Mouse (Mus musculus) embryonic facial prominence, embryonic 10.5 days (tissue): ENCODE data around the gene Cfap69. TPM values are rescaled to one million over a fixed set of nuclear protein-coding genes. Genes with fewer than 3 reads are reported as not detected.

Source experiments
- DNase-seq: peaks from one replicate; pipeline ENCODE4 v3.0.0-alpha.2; 2017; ENCODE audit warnings: low spot score
- H3K27ac ChIP-seq: fragments of 300-500 bp; sonication (generic); replicated peaks from 2 replicates; pipeline ENCODE4 v1.5.1; 2016; ENCODE audit warnings: mild to moderate bottlenecking
- H3K27me3 ChIP-seq: fragments of 300-500 bp; sonication (generic); replicated peaks from 2 replicates; pipeline ENCODE4 v1.6.1; 2016; ENCODE audit warnings: low read depth, mild to moderate bottlenecking; ENCODE audit not compliant: poor library complexity, severe bottlenecking
- H3K36me3 ChIP-seq: fragments of 300-500 bp; sonication (generic); replicated peaks from 2 replicates; pipeline ENCODE4 v1.6.1; 2016; ENCODE audit warnings: mild to moderate bottlenecking, moderate library complexity
- H3K4me1 ChIP-seq: fragments of 300-500 bp; sonication (generic); 2 replicates; pipeline ENCODE4 v1.6.1; 2016
- H3K4me3 ChIP-seq: fragments of 300-500 bp; sonication (generic); 2 replicates; pipeline ENCODE4 v1.5.1; 2016; ENCODE audit warnings: mild to moderate bottlenecking, moderate library complexity
- H3K9me3 ChIP-seq: fragments of 300-500 bp; sonication (generic); 2 replicates; pipeline ENCODE4 v1.6.1; 2016; ENCODE audit warnings: mild to moderate bottlenecking
- WGBS: fragments of 180-500 bp; shearing (Covaris S2); methylation state at CpG from one replicate; pipeline ENCODE4 v1.1.7; 2016; 5-methylcytosine and 5-hydroxymethylcytosine counted together
- polyA plus RNA-seq: library from polyadenylated mRNA; unstranded; fragments of >200 nt; fragmentation: Nextera tagmentation; extraction: Ambion mirVana; gene quantifications from 2 replicates; pipeline ENCODE4 v1.2.1, GENCODE M21; 2016

Gene Cfap69
- polyA plus RNA-seq, 1 experiment from 2014 or later: 2.9 TPM

GRCm38 (mm10) chr5:5638496-5638895 is 25.5 kb downstream of the Cfap69 start:
- no peaks in the 10 kb centered on the region for H3K4me1 ChIP-seq
- no peaks in the 10 kb centered on the region for H3K9me3 ChIP-seq
- DNase-seq: no peak
- no peaks in the 10 kb centered on the region for H3K36me3 ChIP-seq
- H3K27ac ChIP-seq: no peak overlapping the region
- no peak overlapping the region for H3K4me3 ChIP-seq
- 55% methylated on average over 2 of the region's 2 CpGs for WGBS
- H3K27me3 ChIP-seq: no peaks in the 10 kb centered on the region

- Histone ChIP-seq H3K4me1 (no peaks in the 10 kb centered on the region), H3K27ac (no peak overlapping the region), H3K9me3 (no peaks in the 10 kb centered on the region), H3K36me3 (no peaks in the 10 kb centered on the region), H3K27me3 (no peaks in the 10 kb centered on the region), H3K4me3 (no peak overlapping the region)
- DNase-seq: no peak
- 73% methylated on average over 3 of the region's 3 CpGs for WGBS
Measured at GRCm38 (mm10) chr5:5625491-5625890, 38.5 kb downstream of the Cfap69 start.

- H3K27ac ChIP-seq: no peak overlapping the region
- no peak for DNase-seq
- 71% methylated on average over 4 of the region's 4 CpGs for WGBS
- H3K27me3 ChIP-seq: no peaks in the 10 kb centered on the region
- no peak overlapping the region for H3K4me3 ChIP-seq
- H3K4me1 ChIP-seq: no peaks in the 10 kb centered on the region
- H3K36me3 ChIP-seq: no peaks in the 10 kb centered on the region
- no peaks in the 10 kb centered on the region for H3K9me3 ChIP-seq
Measured at GRCm38 (mm10) chr5:5618329-5618728, 45.7 kb downstream of the Cfap69 start.

- Histone ChIP-seq H3K9me3 (no peaks in the 10 kb centered on the region), H3K27me3 (no peaks in the 10 kb centered on the region), H3K36me3 (no peaks in the 10 kb centered on the region), H3K27ac (no peak overlapping the region), H3K4me3 (no peak overlapping the region), H3K4me1 (no peaks in the 10 kb centered on the region)
- no peak for DNase-seq
- WGBS: 57% methylated on average over 3 of the region's 3 CpGs
Measured at GRCm38 (mm10) chr5:5610540-5610939, 53.5 kb downstream of the Cfap69 start.

GRCm38 (mm10) chr5:5587686-5588085 is 76.4 kb downstream of the Cfap69 start:
- H3K27ac ChIP-seq: no peak overlapping the region
- no peaks in the 10 kb centered on the region for H3K36me3 ChIP-seq
- no peaks in the 10 kb centered on the region for H3K4me1 ChIP-seq
- no peak overlapping the region for H3K4me3 ChIP-seq
- DNase-seq: no peak
- 87% methylated on average over 3 of the region's 3 CpGs for WGBS
- no peaks in the 10 kb centered on the region for H3K9me3 ChIP-seq
- no peaks in the 10 kb centered on the region for H3K27me3 ChIP-seq

- H3K27ac ChIP-seq: 0 out of 2 replicates have a peak within 1 kb of the TSS, but pooled peaks have one; percentile 3
- under 1% methylated on average over 24 of the region's 24 CpGs for whole genome bisulfite sequencing
- peaks cover 25% of the 10 kb centered on the region for H3K27me3 ChIP-seq
- peaks cover 4% of the 10 kb centered on the region; the same call in 1 of the 2 replicates for H3K4me1 ChIP-seq
- H3K9me3 ChIP-seq: no peaks in the 10 kb centered on the region
- no peaks in the 10 kb centered on the region for H3K36me3 ChIP-seq
- DNase-seq: peak; percentile 64
- H3K4me3 ChIP-seq: peak within 1 kb of the TSS; percentile 62
Measured at GRCm38 (mm10) chr5:5573749-5574317, 90.2 kb downstream of the Cfap69 start, which contains the start of gene Gm8773. TSS of gene Gm8773 (plus strand) at chr5:5573799.

- Histone ChIP-seq H3K4me3 (no peak overlapping the region), H3K36me3 (no peaks in the 10 kb centered on the region), H3K27ac (no peak overlapping the region), H3K9me3 (no peaks in the 10 kb centered on the region), H3K4me1 (peaks cover 11% of the 10 kb centered on the region), H3K27me3 (no peaks in the 10 kb centered on the region)
- 66% methylated on average over 3 of the region's 3 CpGs for WGBS
- DNase-seq: no peak
Measured at GRCm38 (mm10) chr5:5562435-5562834, 101.6 kb downstream of the Cfap69 start.

- no peak overlapping the region for H3K27ac ChIP-seq
- H3K27me3 ChIP-seq: no peaks in the 10 kb centered on the region
- no peak overlapping the region for H3K4me3 ChIP-seq
- no peak for DNase-seq
- H3K9me3 ChIP-seq: no peaks in the 10 kb centered on the region
- no peaks in the 10 kb centered on the region for H3K36me3 ChIP-seq
- peaks cover 11% of the 10 kb centered on the region for H3K4me1 ChIP-seq
- 73% methylated on average over 4 of the region's 4 CpGs for WGBS
Measured at GRCm38 (mm10) chr5:5561041-5561706, 102.9 kb downstream of the Cfap69 start.

GRCm38 (mm10) chr5:5559798-5560197 is 104.2 kb downstream of the Cfap69 start:
- H3K36me3 ChIP-seq: peaks cover 13% of the 10 kb centered on the region
- peaks cover 11% of the 10 kb centered on the region for H3K4me1 ChIP-seq
- no peaks in the 10 kb centered on the region for H3K27me3 ChIP-seq
- no peaks in the 10 kb centered on the region for H3K9me3 ChIP-seq
- DNase-seq: no peak
- H3K4me3 ChIP-seq: peak overlapping the region; percentile 75
- WGBS: 49% methylated on average over 8 of the region's 8 CpGs
- H3K27ac ChIP-seq: peak overlapping the region; percentile 94

- WGBS: under 1% methylated on average over 43 of the region's 43 CpGs
- H3K9me3 ChIP-seq: no peaks in the 10 kb centered on the region
- H3K27me3 ChIP-seq: no peaks in the 10 kb centered on the region
- H3K36me3 ChIP-seq: peaks cover 19% of the 10 kb centered on the region
- peaks cover 11% of the 10 kb centered on the region for H3K4me1 ChIP-seq
- peak within 1 kb of the TSS; percentile 94 for H3K27ac ChIP-seq
- H3K4me3 ChIP-seq: peak within 1 kb of the TSS; percentile 75
- peak; percentile 94 for DNase-seq
Measured at GRCm38 (mm10) chr5:5559079-5559740, 104.8 kb downstream of the Cfap69 start, which contains the start of gene Gtpbp10. TSS of gene Gtpbp10 (minus strand) at chr5:5559538.

GRCm38 (mm10) chr5:5551110-5551509 is 112.9 kb downstream of the Cfap69 start:
- WGBS: 83% methylated on average over 1 of the region's 1 CpGs
- H3K36me3 ChIP-seq: peaks cover 94% of the 10 kb centered on the region
- DNase-seq: no peak

GRCm38 (mm10) chr5:5540385-5540784 is 123.7 kb downstream of the Cfap69 start:
- Histone ChIP-seq H3K4me3 (no peak overlapping the region), H3K27me3 (no peaks in the 10 kb centered on the region), H3K4me1 (no peaks in the 10 kb centered on the region), H3K9me3 (no peaks in the 10 kb centered on the region), H3K36me3 (peaks cover 85% of the 10 kb centered on the region), H3K27ac (no peak overlapping the region)
- WGBS: 77% methylated on average over 3 of the region's 3 CpGs
- no peak for DNase-seq

More at GRCm38 (mm10) chr5:5551110-5551509, 112.9 kb downstream of the Cfap69 start:
- Histone ChIP-seq H3K9me3 (no peaks in the 10 kb centered on the region), H3K27ac (no peak overlapping the region), H3K4me1 (no peaks in the 10 kb centered on the region), H3K27me3 (no peaks in the 10 kb centered on the region), H3K4me3 (no peak overlapping the region)

- WGBS: 88% methylated on average over 3 of the region's 3 CpGs
- Histone ChIP-seq H3K4me3 (no peak overlapping the region), H3K36me3 (peaks cover 84% of the 10 kb centered on the region), H3K27ac (no peak overlapping the region), H3K27me3 (no peaks in the 10 kb centered on the region), H3K4me1 (no peaks in the 10 kb centered on the region), H3K9me3 (no peaks in the 10 kb centered on the region)
- no peak for DNase-seq
Measured at GRCm38 (mm10) chr5:5539771-5540170, 124.3 kb downstream of the Cfap69 start.
